Mouse (Mus musculus): ENCODE data around the gene Ldha.

Gene Ldha

GRCm38 (mm10) chr7:46838104-46838671 is 3.1 kb upstream of the Ldha start:
- DNase-seq (ENCODE audit: low read depth, low spot score): peak; percentile 74

- DNase-seq (ENCODE audit: low read depth, low spot score): peak; percentile 97
Observed at GRCm38 (mm10) chr7:46838891-46839302, 2.4 kb upstream of the Ldha start.

- no peak for DNase-seq (ENCODE audit: low read depth, low spot score)
Observed at GRCm38 (mm10) chr7:46839446-46839845, 1.8 kb upstream of the Ldha start.

GRCm38 (mm10) chr7:46839861-46840260 is 1.4 kb upstream of the Ldha start:
- DNase-seq (ENCODE audit: low read depth, low spot score): no peak

- no peak for DNase-seq (ENCODE audit: low read depth, low spot score)
Observed at GRCm38 (mm10) chr7:46840326-46840725, 949 bp upstream of the Ldha start.

- DNase-seq (ENCODE audit: low read depth, low spot score): no peak
Observed at GRCm38 (mm10) chr7:46842278-46842677, 1.0 kb downstream of the Ldha start.

GRCm38 (mm10) chr7:46843576-46843975 is 2.3 kb downstream of the Ldha start:
- no peak for DNase-seq (ENCODE audit: low read depth, low spot score)

- DNase-seq (ENCODE audit: low read depth, low spot score): peak; percentile 85
Observed at GRCm38 (mm10) chr7:46845211-46845977, 4.1 kb downstream of the Ldha start.

GRCm38 (mm10) chr7:46845978-46846485 is 4.8 kb downstream of the Ldha start:
- DNase-seq (ENCODE audit: low read depth, low spot score): peak; percentile 28

GRCm38 (mm10) chr7:46846486-46847244 is 5.4 kb downstream of the Ldha start:
- DNase-seq (ENCODE audit: low read depth, low spot score): peak; percentile 80

GRCm38 (mm10) chr7:46849287-46849686 is 8.0 kb downstream of the Ldha start:
- no peak for DNase-seq (ENCODE audit: low read depth, low spot score)

GRCm38 (mm10) chr7:46851026-46851425 is 9.8 kb downstream of the Ldha start:
- DNase-seq (ENCODE audit: low read depth, low spot score): peak; percentile 54

- no peak for DNase-seq (ENCODE audit: low read depth, low spot score)
Observed at GRCm38 (mm10) chr7:46852666-46853065, 11.4 kb downstream of the Ldha start.

GRCm38 (mm10) chr7:46853365-46853764 is 12.1 kb downstream of the Ldha start:
- no peak for DNase-seq (ENCODE audit: low read depth, low spot score)

GRCm38 (mm10) chr7:46855866-46856560 is 14.7 kb downstream of the Ldha start:
- no peak for DNase-seq (ENCODE audit: low read depth, low spot score)

GRCm38 (mm10) chr7:46857436-46857835 is 16.2 kb downstream of the Ldha start:
- no peak for DNase-seq (ENCODE audit: low read depth, low spot score)

GRCm38 (mm10) chr7:46859031-46859430 is 17.8 kb downstream of the Ldha start:
- DNase-seq (ENCODE audit: low read depth, low spot score): no peak

GRCm38 (mm10) chr7:46860996-46861395 is 19.7 kb downstream of the Ldha start, which contains the start of gene Ldhc:
Gene Ldhc (plus strand): TSS chr7:46861203.
- no peak for DNase-seq (ENCODE audit: low read depth, low spot score)

GRCm38 (mm10) chr7:46871988-46872387 is 30.7 kb downstream of the Ldha start:
- DNase-seq (ENCODE audit: low read depth, low spot score): no peak

- no peak for DNase-seq (ENCODE audit: low read depth, low spot score)
Observed at GRCm38 (mm10) chr7:46876841-46877240, 35.6 kb downstream of the Ldha start.

- no peak for DNase-seq (ENCODE audit: low read depth, low spot score)
Observed at GRCm38 (mm10) chr7:46877255-46877654, 36.0 kb downstream of the Ldha start.

GRCm38 (mm10) chr7:46879851-46880250 is 38.6 kb downstream of the Ldha start:
- DNase-seq (ENCODE audit: low read depth, low spot score): no peak

Measured in 3T3-L1 (cell line).